Mouse (Mus musculus) hindlimb bud, embryonic 11.5 days (tissue): ENCODE results near the gene Trap1.
A peak's percentile ranks its signal among the peaks of the same experiment; 100 is the strongest.
"Not testable (repeated sequence)": the region's sequence is repeated elsewhere in the genome, so short reads cannot be mapped to it uniquely, and the experiment has no call there.

Experiments used
- DNase-seq: peaks from one replicate; pipeline ENCODE4 v3.0.0-alpha.2; 2012; ENCODE audit warnings: low read depth, low spot score; ENCODE audit errors: extremely low spot score

Gene Trap1

DNA sequence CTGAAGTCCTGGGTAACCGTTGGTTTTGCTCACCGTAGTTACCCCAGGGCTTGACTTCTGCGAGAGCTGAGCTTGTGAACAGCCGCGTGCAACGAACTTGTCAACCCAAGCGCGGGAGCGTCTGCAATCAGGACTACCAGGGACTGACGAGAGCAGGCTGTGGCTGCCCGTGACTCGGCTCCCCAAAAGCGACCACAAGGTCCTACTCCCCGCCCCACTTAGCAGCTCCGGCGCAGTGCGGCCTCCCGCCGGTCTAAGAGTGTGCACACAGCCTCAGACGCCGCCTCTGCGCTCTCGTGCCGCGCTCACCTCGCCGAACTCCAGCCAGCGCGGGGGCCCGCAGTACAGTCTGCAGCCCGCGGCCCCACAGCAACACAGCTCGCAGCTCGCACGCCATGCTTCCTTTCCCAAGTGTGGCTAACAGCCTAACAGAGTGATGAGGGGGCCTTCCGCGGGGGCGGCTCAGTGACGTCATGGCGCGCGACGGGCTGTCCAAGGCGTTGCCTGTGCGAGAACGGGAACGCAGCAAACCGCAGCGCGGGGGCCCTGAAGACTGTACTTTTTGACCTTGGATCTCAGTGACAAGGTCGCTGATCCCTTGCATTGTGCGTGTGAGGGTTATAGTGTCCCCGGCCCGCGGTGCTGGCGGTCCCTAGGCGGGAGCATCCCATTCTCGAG, at the start of gene Trap1:
Gene Trap1 (minus strand): TSS at position 444 of the 678 bp plus-strand sequence.
- DNase-seq, result peak; percentile 53

DNA sequence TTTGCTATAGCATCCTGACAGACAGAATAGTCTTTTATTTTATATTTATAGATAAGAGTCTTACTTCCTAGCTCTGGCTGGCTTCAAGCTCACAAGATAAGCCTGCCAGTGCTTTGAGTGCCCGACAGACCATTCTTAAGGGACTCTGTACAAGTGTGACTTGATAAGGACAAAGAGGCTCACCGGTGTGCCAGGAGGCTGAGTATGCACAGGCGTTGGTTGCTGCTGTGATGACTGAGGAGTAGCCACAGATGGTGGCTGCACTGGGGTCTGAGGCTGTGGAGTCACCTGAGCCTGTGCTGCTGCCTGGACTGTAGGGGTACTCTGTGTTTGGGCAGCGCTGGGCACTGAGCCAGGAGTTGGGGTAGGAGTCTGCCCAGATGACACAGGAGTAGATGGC, 39.4 kb upstream of the Trap1 start:
- DNase-seq, result no peak

DNA sequence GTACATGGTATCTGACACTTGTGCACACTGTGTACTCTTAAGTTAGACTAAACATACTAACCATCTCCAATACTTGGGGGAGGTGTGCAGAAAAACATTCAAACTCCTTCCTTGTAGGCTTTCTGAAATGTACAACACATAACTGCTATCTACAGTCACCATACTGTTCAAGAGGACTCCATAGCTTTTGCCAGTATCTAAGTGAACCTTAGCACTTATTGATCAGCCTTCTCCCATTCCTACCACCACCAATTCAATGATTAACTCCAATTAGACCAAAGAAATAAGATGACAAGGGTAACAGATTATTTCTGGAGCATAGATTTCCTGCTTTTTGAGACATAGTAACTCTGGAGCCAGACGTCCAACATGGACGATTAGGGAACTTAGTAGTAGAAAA, 22.7 kb upstream of the Trap1 start:
- no peak for DNase-seq

DNA sequence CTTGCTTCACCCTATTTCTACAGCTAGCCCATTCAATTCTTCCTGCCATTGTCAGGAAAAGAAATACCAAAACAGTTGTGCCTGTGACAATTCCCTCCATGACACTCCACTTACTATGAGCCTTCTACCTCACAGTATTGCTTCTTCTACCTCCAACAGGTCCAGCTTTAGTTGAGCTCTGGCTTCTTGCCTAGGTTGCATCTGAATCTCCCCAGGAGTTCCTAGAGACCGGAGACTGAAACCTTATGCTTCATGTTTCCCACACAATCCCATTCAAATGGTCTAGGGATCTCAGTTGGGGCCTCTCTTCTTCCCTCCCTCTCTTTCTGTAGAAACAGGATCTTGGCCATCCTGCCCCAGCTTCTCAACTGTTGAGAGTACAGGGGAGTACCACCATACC, 19.9 kb upstream of the Trap1 start:
- DNase-seq, result no peak

DNA sequence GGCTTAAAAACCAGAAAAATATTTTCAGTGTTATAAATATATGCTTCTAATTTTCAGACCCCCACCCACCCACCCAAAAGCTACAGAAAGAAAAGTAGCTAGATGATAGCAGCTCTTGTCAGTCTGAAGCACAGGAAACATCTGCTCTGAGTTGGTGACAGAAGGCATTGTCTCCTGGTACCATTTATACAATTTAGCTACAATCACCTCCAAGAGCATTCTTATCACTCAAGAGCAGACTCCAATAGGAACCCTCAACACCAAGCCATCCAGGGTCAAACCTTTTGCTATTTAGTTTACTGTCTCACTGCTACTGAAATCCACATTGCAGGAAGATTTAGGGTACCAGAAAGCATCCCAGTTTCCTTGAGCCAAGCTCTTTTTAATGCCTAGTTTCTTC, 19.3 kb upstream of the Trap1 start:
- no peak for DNase-seq

DNA sequence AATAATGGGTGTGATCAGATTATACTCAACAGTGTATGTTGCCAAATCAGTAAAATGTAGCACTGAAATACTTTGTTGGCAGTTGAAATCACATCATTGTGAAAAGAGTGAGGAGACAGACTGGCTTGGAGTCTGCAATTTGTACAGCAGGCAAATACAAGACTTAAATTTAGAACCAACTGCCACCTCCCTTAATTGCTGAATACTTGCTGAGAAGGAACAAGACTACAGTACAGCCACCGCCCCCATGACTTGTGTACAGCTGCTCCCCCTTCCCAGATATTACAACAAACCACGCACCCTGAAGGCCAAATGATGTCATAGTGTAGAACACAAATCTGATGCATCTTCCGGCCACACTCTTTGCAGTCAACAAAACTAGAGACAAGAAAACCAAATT, 18.5 kb upstream of the Trap1 start:
- DNase-seq, result no peak

DNA sequence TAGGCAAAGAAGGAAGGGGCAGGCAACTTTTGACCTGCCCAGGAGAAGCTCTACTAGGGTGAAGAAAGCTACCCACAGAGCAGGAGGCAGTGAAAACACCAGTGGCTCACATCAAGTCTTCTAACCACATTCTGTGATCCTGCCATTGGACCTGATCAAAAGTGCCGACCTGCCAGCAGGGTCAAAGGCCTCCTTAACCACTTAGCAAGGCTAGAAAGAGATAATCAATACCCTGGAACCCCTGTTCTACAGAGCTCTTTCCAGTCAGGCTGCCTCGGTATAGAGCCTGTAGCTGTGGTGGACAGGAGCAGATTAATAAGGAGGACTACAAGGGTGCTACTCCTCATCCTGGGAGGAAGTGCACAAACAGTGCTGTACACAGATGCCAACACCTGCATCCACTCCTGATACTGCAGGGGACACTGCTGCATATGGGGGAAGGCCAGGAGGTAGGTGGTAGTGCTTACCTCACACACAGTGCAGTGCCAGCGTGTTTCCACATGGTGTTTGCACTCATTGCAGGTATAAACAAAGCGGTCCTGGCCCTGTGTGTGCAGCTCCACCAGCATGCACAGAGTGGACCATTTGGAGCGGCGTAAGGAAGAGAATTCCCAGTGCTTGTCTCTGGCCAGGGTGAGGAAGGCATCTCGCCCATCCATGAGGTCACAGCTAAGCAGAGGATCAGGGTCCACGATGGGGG, 9.7 kb upstream of the Trap1 start:
- DNase-seq, result no peak

DNA sequence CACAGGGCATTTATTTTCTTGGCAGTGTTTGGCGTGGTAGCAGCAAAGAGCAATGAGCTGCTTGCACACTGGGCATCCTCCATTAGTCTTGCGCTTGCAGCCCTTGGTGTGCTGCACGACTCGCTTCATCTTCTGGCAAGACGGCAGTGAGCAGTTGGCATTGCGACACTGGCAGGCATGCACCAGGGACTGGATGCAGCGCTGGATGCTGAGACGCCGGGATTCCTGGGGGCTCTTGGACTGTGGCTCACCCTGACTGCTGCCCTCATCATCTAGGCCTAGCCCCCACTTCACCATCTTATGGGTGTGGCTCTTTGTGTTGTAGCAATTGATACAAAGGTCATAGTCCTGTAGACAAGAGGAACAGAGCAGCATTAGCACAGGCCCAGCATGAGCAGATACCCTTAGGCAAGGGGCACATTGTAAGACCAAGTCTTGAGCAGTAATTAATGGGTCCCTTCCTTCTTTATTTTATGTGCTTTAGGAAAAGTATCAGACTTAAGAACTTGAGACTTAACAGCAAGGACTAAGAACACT, 8.3 kb upstream of the Trap1 start:
- DNase-seq, result no peak

DNA sequence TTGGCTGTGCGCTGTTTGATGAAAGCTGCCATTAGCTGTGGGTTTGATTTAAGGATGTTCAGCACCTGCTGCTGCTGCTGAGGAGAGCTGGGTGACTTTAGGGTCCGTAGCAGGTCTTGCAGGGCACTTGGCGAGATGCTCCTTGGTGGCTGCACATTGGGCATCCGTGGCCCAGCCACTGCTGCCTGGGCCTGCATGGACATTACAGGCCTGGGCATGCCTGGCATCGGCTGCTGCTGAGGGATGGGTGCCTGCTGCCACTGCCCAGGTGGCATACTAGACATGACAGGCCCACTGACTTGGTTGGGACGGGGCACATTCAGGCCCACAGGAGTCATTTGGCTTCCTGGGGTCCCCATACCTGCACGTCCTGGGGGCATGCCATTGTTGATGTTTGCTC, 7.4 kb upstream of the Trap1 start:
- no peak for DNase-seq

DNA sequence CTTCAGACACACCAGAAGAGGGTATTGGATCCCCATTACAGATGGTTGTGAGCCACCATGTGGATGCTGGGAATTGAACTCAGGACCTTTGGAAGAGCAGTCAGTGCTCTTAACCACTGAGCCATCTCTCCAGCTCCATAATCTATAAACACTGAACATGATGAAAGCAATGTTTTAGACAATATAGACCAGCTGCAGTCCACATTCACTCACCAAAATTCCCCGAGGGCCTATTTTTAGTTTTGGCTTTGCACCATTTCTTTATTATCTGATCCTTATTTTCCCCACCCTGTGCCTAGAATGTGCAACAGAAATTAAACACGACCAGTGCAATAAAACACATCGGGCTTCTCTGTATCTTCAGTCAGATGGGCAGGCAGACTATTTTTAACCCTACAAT, 2.8 kb upstream of the Trap1 start:
- DNase-seq, result not testable (repeated sequence)

DNA sequence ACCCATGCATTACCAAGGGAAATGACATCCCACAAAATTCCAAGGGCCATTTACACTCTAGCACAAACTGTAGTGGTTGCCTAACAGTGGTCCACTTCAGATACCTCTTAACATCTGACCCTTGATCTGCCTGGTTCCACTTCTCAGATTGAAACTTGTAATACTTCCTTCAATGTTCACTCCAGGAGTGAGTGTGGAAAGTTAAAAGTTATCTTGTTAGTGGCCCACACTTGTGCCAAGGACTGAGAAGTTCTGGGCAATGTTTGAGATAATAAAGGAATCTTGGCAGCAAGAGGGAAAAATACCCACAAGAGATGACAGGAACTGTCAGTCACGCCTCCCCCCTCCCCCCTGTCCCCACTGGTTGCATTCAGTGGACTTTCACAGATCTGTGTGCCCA, 2.0 kb upstream of the Trap1 start:
- DNase-seq, result no peak

DNA sequence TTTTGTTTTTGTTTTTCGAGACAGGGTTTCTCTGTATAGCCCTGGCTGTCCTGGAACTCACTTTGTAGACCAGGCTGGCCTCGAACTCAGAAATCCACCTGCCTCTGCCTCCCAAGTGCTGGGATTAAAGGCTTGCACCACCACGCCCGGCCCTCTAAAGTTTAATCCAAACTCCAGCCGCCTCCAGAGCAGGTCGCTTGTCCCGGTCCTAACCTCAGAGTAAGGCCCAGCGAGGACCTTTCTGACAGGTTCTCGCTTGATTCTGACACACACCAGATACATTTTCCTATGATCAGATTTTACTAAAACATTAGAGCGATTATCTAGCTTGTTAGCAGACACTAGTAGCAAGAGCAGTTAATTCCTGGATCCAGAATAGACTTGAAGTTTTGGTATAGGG, 675 bp upstream of the Trap1 start:
- DNase-seq, result not testable (repeated sequence)

DNA sequence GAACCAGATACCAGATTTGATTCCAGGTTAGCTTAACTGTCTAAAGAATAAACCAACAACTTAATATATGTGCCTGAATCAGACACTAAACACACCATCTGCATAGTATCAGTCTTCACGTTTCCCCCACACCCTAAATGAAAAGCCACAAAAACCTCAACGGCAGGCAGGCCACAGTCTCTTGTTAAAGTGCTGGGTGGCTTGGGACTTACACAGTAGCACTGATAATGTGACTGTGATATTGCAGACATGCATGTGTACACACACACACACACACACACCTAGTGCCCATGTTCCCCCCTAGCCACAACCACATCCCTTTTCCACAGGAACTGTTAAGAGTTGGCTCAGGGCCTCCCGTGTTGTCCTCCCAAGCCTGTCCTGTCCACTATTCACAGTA, 2.8 kb downstream of the Trap1 start:
- DNase-seq, result no peak

DNA sequence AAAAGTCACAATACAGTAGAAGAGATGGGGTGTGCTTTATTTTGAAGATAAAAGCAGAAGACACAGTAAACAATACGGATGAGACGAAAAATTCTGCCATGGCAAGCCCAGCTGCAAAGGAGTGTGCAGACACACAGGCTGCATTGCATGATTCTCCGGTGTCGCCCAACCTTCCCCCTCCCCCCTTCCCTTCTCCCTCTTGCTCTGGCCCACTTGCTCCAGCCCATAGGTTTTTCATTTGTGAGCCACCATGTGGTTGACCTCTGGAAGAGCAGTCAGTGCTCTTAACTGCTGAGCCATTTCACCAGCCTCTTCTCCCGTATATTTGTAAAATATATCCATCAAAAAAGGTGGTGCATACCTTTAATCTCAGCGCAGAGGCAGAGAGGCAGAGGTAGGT, 3.3 kb downstream of the Trap1 start:
- no peak for DNase-seq

DNA sequence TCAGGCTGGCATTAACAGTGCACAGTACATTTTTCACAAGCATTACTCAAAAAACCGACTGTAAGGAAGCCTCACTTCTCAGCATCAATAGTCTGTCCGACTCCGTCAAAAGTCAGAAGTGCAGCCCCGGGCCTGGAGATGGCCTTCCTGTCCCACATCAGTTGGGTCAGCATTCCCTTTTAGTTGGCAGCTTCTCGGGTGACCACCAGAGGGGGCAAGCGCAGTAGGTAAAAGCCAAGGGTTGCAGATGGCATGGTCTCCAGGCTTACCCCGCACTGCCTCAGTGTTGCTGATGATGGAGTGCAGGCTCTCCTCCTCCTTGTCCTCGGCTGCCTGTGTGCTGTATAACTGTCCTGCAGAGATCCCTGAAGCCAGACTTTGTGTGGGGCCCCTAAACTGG, 9.0 kb downstream of the Trap1 start:
- no peak for DNase-seq

DNA sequence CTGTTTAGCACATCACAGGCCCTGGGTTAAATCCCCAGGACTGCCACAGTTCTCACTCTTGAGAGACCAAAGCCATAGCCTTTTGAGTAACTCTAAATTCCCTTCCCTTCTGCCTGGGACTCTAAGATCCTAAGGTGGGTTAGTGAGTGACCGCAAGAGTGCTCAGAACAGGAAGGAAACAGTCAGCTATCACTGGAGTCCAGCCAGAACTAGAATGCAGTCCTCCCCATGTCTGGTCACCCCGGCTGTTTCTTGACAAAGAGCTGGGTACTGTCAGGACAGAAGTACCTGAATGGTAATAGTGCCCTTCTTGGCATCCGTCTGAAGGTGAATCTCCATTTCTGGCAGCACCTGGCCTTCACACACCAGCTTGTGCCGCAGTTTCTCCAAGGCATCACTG, 12.7 kb downstream of the Trap1 start:
- no peak for DNase-seq

DNA sequence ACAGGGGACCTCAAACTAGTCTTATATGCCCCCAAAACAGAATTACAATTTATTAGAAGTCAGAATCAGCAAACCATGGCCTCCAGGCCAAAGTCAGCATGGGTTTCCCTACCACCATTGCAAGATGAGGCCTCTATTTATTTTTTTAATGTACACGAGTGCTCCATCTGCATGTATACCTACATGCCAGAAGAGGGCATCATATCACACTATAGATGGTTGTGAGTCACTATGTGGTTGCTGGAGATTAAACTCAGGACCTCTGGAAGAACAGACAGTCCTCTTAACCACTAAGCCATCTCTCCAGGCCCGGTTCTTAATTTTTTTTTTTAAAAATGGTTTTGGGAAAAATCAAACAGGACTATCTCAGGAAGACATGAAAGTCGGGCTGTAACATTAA, 23.8 kb downstream of the Trap1 start:
- DNase-seq, result no peak

DNA sequence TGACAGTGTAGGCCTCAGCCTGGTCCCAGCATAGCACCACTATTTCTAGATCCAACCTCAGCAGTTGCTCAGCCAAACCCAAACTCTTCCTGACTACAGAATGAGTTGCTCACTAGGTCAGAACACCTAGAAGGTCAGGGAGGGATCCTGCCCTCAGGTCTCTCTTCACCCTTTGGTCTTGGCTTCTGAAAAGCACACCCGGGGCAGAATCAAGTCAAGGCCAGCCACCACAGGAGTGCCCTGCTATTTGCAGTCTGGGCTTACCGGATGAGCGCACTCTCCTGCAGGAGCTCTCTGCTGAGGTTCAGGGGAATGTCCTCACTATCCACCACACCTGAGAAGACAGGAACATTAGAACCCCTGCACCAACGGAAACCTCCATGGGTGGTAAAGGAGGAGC, 25.0 kb downstream of the Trap1 start:
- no peak for DNase-seq

DNA sequence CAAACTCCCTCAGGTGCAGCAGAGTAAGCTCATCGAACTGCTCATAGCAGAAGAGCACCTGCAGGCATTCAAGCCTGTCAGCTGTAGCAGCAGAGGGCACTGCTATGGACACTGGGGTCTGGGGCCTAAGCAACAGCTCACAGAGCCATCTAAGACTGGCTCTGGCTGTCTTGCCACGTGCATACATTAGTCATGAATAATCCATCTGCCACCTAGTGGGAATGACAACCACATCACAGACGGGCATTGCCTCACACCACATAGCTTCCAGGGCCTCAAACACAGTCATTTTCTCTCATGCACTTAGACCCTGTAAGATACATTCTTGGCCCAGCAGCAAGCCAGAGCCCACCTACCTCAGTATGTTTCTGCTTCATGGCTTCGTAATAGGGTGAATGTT, 32.1 kb downstream of the Trap1 start:
- no peak for DNase-seq

DNA sequence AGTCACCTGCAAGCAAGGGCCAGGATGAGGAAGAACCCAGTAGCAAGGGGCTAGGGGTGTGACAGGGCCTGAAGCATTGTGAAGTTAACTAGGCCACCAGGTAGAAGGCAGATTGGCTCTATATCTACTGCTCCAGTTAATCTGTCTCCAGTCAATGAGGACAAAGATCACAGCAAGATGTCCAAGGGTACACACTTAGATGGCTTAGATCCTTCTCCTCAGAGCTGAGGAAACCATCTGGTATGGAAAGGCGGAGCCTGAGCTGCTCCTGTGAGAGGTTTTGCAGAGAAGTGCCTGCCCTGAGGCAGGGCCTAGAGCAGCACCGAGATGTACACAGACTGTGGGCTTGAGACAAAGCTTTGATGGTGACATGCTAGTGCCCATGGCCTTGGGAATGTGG, 33.5 kb downstream of the Trap1 start:
- no peak for DNase-seq

DNA sequence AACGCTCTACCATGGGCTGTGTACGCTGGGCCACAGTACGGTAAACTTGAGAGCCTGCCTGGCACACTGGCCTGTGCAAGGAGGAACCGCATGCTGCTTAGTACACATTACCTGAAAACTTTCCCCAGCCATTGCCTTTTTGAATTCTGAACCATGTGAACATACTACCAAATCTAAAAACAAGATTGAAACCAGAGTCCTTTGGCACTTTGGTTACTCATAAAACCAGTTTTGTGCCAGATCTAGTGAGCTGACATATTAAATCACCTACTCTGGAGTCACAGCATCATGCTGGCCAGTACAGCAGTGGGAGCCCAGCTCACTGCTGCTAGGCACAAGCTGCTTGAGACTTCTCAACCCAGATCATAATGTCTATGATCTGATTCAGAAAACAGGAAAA, 36.0 kb downstream of the Trap1 start:
- no peak for DNase-seq

DNA sequence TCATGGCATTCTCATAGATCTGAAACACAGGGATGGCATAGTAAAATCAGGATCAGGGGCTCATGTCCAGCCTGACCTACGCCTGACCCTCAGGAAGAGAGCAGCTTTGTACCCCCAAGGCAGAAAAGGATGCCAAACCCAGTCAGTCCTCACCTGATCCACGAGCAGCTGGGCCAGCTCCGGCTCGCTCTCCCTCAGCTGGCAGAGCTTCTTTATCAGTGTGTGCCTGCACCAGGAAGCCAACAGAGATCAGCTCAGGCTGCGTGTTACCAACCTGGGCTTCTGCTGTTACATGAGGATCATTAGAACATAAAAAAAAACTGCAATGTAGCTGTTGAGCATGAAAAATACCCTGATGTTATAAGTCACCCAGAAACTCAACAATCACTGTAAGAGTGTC, 37.4 kb downstream of the Trap1 start:
- no peak for DNase-seq

DNA sequence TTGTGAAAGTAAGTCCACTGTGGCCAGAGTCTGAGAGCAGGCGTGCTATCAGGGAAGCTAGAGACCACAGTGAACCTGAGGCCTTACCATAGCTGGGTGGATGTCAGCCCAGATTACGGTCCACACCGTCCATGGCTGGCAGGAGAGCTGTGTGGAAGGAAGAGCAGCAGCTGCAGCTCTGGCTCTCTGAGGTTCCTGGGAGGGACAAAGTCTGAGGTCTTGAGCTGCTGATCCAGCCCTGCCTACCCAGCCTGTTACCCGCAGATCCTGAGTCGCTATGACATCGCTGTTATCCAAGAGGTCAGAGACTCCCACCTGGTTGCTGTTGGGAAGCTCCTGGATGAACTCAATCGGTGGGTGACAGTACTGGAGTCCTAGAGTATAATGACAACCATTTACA, 39.9 kb downstream of the Trap1 start:
- DNase-seq, result no peak
